Mouse (Mus musculus) liver, postnatal 0 days (tissue): ENCODE data around the gene Map1s. TPM values are rescaled to one million over a fixed set of nuclear protein-coding genes. Genes with fewer than 3 reads are reported as not detected.
A peak's percentile ranks its signal among the peaks of the same experiment; 100 is the strongest.

ENCODE experiments used
- ATAC-seq: fragments of 200-750 bp; cut with Nextera tagmentation; 2 replicates; pipeline ENCODE4 v1.8.0; 2017; ENCODE audit warnings: mild to moderate bottlenecking, moderate library complexity
- DNase-seq: peaks from one replicate; pipeline ENCODE4 v3.0.0-alpha.2; 2016
- H3K27ac ChIP-seq: fragments of 300-500 bp; sonication (generic); 2 replicates; pipeline ENCODE4 v1.5.1; 2014; ENCODE audit warnings: antibody characterized with exemption, moderate library complexity, mild to moderate bottlenecking, low read depth
- H3K27me3 ChIP-seq: fragments of 300-500 bp; sonication (generic); 2 replicates; pipeline ENCODE4 v1.6.1; 2014; ENCODE audit warnings: low read length, control low read depth, mixed read lengths; ENCODE audit not compliant: insufficient read depth
- H3K36me3 ChIP-seq: fragments of 300-500 bp; sonication (generic); replicated peaks from 2 replicates; pipeline ENCODE4 v1.6.1; 2014; ENCODE audit warnings: mild to moderate bottlenecking, control low read depth, low read length, moderate library complexity, mixed read lengths; ENCODE audit not compliant: insufficient read depth
- H3K4me1 ChIP-seq: fragments of 300-500 bp; sonication (generic); 2 replicates; pipeline ENCODE4 v1.6.1; 2014; ENCODE audit warnings: antibody characterized with exemption, mild to moderate bottlenecking, control low read depth; ENCODE audit not compliant: insufficient read depth
- H3K4me2 ChIP-seq: fragments of 300-500 bp; sonication (generic); 2 replicates; pipeline ENCODE4 v1.6.1; 2014; ENCODE audit warnings: low read depth, mild to moderate bottlenecking, low read length, moderate library complexity, mixed read lengths
- H3K4me3 ChIP-seq: fragments of 300-500 bp; sonication (generic); 2 replicates; pipeline ENCODE4 v1.5.1; 2014; ENCODE audit warnings: low read depth, low read length
- H3K9ac ChIP-seq: fragments of 300-500 bp; sonication (generic); replicated peaks from 2 replicates; pipeline ENCODE4 v1.6.1; 2014; ENCODE audit warnings: mild to moderate bottlenecking, moderate library complexity
- H3K9me3 ChIP-seq: fragments of 300-500 bp; sonication (generic); 2 replicates; pipeline ENCODE4 v1.6.1; 2016; ENCODE audit warnings: mild to moderate bottlenecking, control low read depth, low read length, mixed read lengths
- CTCF ChIP-seq: sonication (generic); IDR thresholded peaks from 2 replicates; pipeline ENCODE4 v1.5.1; 2016; ENCODE audit warnings: antibody characterized with exemption, low read depth
- EP300 ChIP-seq: IDR thresholded peaks from 2 replicates; pipeline ENCODE4 v1.6.1; 2016; ENCODE audit warnings: antibody characterized with exemption, low read depth, mild to moderate bottlenecking
- WGBS: fragments of 180-500 bp; shearing (Covaris S2); extraction: QIAGEN DNeasy Blood & Tissue Kit; methylation state at CpG from one replicate; pipeline ENCODE4 v1.1.7; 2014; ENCODE audit not compliant: insufficient replicate concordance; 5-methylcytosine and 5-hydroxymethylcytosine counted together
- polyA plus RNA-seq: library from polyadenylated mRNA; unstranded; fragments of >200 nt; fragmentation: Nextera tagmentation; extraction: Ambion mirVana; gene quantifications from 2 replicates; pipeline ENCODE4 v1.2.1, GENCODE M21; 2015

Gene Map1s
- polyA plus RNA-seq, 1 experiment from 2014 or later = 8.7 TPM

GRCm38 (mm10) chr8:70896316-70897020, 9.3 kb upstream of the Map1s start:
- H3K9ac ChIP-seq = peak overlapping the region; percentile 80
- TF ChIP-seq EP300 (no peak), CTCF (no peak)
- ATAC-seq (no peak), DNase-seq (no peak)
- H3K4me3 ChIP-seq = peak overlapping the region; percentile 70
- peak overlapping the region; percentile 71 for H3K27ac ChIP-seq
- H3K9me3 ChIP-seq = no peaks in the 10 kb centered on the region
- peaks cover 20% of the 10 kb centered on the region for H3K27me3 ChIP-seq
- WGBS = 6% methylated on average over 25 of the region's 25 CpGs
- H3K4me2 ChIP-seq = peak overlapping the region; percentile 90
- H3K4me1 ChIP-seq = peaks cover 27% of the 10 kb centered on the region
- peaks cover 20% of the 10 kb centered on the region for H3K36me3 ChIP-seq

- no peak for TF ChIP-seq EP300
- peak; percentile 20; the same call in 1 of the 2 replicates for TF ChIP-seq CTCF
- under 1% methylated on average over 59 of the region's 60 CpGs for WGBS
- peaks cover 22% of the 10 kb centered on the region for H3K4me1 ChIP-seq
- H3K4me3 ChIP-seq = peak within 1 kb of the TSS; percentile 70
- H3K9me3 ChIP-seq = no peaks in the 10 kb centered on the region
- peaks cover 13% of the 10 kb centered on the region for H3K27me3 ChIP-seq
- peak; percentile 95 for DNase-seq
- H3K4me2 ChIP-seq = peak within 1 kb of the TSS; percentile 90
- peaks cover 20% of the 10 kb centered on the region for H3K36me3 ChIP-seq
- peak within 1 kb of the TSS; percentile 80 for H3K9ac ChIP-seq
- peak within 1 kb of the TSS; percentile 80 for H3K27ac ChIP-seq
- peak; percentile 97 for ATAC-seq
Observed at GRCm38 (mm10) chr8:70897021-70897680, 8.6 kb upstream of the Map1s start, which contains the start of gene Rpl18a. Gene Rpl18a (minus strand): TSS chr8:70897412.

GRCm38 (mm10) chr8:70897681-70898413, 7.9 kb upstream of the Map1s start:
- Histone ChIP-seq H3K36me3 (peaks cover 20% of the 10 kb centered on the region), H3K4me2 (peak overlapping the region; percentile 79), H3K4me1 (peaks cover 17% of the 10 kb centered on the region), H3K4me3 (peak overlapping the region; percentile 70), H3K9me3 (no peaks in the 10 kb centered on the region), H3K27ac (peak overlapping the region; percentile 80), H3K9ac (peak overlapping the region; percentile 76), H3K27me3 (peaks cover 6% of the 10 kb centered on the region)
- ATAC-seq = peak; percentile 60
- DNase-seq = peak; percentile 87
- TF ChIP-seq CTCF = peak; percentile 99
- TF ChIP-seq EP300 = no peak; the same call in 1 of the 2 replicates
- under 1% methylated on average over 20 of the region's 20 CpGs for WGBS

- no peaks in the 10 kb centered on the region for H3K9me3 ChIP-seq
- H3K9ac ChIP-seq = no peak overlapping the region; the same call in 1 of the 2 replicates
- ATAC-seq = no peak
- no peak overlapping the region for H3K4me2 ChIP-seq
- 0 out of 2 replicates have a peak overlapping the region, but pooled peaks have one; percentile 29 for H3K27ac ChIP-seq
- no peak overlapping the region for H3K4me3 ChIP-seq
- H3K27me3 ChIP-seq = no peaks in the 10 kb centered on the region
- WGBS = 31% methylated on average over 2 of the region's 2 CpGs
- TF ChIP-seq CTCF (no peak), EP300 (no peak)
- H3K36me3 ChIP-seq = peaks cover 20% of the 10 kb centered on the region
- H3K4me1 ChIP-seq = peaks cover 17% of the 10 kb centered on the region
- peak; percentile 28 for DNase-seq
Observed at GRCm38 (mm10) chr8:70898661-70899198, 7.0 kb upstream of the Map1s start.

- H3K27ac ChIP-seq = 0 out of 2 replicates have a peak overlapping the region, but pooled peaks have one; percentile 29
- H3K36me3 ChIP-seq = peaks cover 16% of the 10 kb centered on the region
- WGBS = 90% methylated on average over 2 of the region's 2 CpGs
- H3K4me3 ChIP-seq = no peak overlapping the region
- no peaks in the 10 kb centered on the region for H3K9me3 ChIP-seq
- peaks cover 17% of the 10 kb centered on the region for H3K4me1 ChIP-seq
- ATAC-seq (no peak), DNase-seq (no peak)
- H3K9ac ChIP-seq = no peak overlapping the region; the same call in 1 of the 2 replicates
- no peak overlapping the region for H3K4me2 ChIP-seq
- TF ChIP-seq EP300 = no peak
- H3K27me3 ChIP-seq = no peaks in the 10 kb centered on the region
Observed at GRCm38 (mm10) chr8:70899226-70899625, 6.5 kb upstream of the Map1s start.
